Mouse (Mus musculus) embryonic fibroblast, embryonic 13.5 days (primary cell): ENCODE measurements at regions not wholly inside any gene's neighbourhood (a gene's known extent, or its start where the extent isn't known, plus 50 kb on each side); places are given as distances from the start of the nearest gene placed in this dataset.

Experiments used
- CTCF ChIP-seq: IDR thresholded peaks from 2 replicates; pipeline ENCODE4 v1.5.1; 2011; ENCODE audit warnings: mild to moderate bottlenecking, control low read depth, low read length, moderate library complexity, borderline replicate concordance; ENCODE audit not compliant: insufficient read depth
- POLR2A ChIP-seq: IDR thresholded peaks from 2 replicates; pipeline ENCODE4 v1.6.1; 2011; ENCODE audit warnings: low read depth, mild to moderate bottlenecking, control low read depth, low read length, moderate library complexity

DNA sequence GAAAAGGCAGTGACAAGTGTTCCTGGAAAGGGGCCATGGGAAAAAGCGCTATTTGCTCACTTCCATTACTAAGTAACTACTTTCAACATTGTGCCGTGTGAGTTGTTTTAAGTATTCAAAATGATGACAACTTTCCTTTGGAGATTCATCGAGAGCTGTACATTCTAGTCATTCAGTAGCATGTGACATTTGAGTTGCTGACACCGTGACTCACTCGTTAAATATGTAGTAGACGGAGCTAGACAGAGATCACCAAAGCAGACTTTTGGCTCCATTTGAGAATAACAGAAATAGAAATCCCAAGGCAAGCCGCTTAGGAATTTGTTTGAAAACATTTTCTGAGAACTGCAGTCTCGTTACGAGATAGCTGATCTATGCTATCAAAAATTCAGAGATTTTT lies 211.8 kb upstream of the Fam3c start:
- TF ChIP-seq CTCF, result no peak
- no peak for TF ChIP-seq POLR2A
